Mouse (Mus musculus) T-cell, adult 66 days (primary cell): ENCODE measurements around the gene Nop2. TPM values are rescaled to one million over a fixed set of nuclear protein-coding genes. Genes with fewer than 3 reads are reported as not detected.

Source experiments
- total RNA-seq, 2 experiments: library from RNA; stranded (reverse); gene quantifications; 3 replicates in 1 of 2; 4 replicates in 1 of 2; pipeline ENCODE4 v1.2.4; 2023

Gene Nop2
- 10 to 100 TPM; 40.2 to 48.8 TPM for total RNA-seq

DNA sequence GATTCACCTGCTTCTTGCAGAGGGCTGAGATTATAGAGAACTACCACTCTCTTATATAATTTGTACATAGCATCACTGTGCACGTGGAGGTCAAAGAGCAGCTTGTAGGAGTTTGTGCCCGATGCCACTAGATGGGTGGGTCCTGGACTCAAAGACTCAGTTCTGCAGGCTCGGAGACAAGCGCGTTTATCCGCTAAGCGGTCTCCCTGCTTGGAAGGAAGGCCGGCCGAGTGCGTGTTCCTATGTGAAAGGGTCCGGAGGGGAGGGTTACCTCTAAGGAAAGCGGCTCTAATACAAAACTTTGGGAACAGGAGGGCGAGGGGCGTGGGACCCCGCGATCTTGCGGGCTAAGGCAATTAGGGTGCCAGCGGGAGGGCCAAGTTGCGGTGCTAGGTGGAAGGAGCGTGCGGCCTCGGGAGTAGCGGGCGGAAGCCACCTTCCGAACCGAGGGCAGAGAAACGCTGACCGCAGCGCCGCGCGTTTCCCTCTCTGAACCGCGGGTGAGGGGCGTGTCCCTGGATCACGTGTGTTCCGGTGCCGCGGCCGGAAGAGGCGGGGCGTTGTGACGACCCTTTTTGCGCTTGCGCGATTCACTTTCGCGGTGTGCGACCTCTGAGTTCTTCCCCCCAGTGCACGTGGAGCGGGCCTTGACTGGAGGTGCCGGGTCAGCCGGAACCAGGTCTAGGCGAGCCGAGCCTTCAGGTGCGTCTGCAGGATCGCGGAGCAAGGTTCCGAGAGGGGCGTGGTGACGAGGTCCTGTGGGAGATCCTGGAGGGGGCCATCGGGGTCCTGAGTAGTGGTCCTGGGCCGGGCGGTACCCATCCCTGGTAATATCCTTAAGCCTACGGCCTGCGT is at the start of gene Nop2:
Gene Nop2 (plus strand): TSS at position 608 of the 855 bp plus-strand sequence.

DNA sequence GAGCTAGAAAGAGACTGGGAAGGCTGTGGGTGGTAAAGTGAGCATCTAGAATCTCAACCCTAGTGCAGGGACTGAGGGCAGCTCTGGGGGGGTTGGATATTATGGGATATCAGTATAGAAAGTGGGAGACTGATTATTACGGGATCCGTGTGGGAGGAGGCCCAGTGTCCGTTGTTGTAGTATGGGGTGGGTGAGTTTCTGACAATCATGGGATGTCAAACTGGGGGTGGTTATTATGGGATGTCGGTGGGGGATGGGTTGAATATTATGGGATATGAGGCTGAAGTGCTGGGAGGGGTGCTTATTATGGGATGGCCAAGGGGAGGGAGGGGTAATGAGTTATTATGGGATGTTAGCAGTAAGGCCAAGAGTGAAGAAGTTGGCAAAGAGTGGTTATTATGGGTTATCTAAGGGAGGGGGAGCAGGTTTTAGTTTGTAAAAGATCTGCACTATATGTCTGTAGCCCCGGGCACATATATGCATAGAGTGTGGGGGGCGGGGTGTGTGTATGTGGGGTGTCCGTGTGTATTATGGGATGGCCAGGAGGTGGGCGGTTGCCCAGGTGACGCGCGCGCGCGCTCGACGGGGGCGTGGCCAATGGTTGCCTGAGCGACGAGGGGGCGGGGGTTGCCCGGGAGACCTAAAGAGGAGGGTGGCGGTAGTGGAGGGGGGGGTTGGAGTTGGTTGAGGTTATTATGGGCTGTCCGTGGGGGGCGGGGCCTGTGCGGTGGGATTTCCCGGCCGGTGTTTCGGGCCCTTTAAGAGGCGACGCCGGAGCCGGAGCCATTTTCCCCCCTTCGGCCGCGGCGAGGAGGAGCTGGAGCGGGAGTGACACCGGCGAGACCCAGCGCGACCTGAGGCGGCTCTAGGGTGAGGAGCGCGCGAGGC is 36.1 kb upstream of the Nop2 start, which contains the start of gene Chd4:
Gene Chd4 (plus strand): TSS at position 591 of the 888 bp plus-strand sequence.

DNA sequence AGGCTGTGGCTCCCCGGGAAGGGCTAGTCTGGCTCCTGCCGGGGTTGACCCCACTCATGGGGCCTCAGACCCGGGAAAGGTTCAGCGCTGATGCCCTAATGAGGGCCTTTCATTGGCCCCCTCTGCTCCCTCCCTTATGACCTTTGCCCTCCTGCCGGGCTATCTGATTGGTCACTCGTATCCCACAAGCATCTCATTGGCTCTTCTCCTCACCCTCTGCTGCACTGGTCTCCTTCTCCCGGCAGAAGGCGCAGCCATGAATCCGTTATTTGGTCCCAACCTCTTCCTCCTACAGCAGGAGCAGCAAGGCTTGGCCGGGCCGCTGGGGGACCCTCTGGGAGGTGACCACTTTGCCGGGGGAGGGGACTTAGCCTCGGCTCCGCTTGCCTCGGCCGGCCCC is 13.3 kb downstream of the Nop2 start, which contains the start of gene Iffo1:
Gene Iffo1 (plus strand): TSS at position 241 of the 400 bp plus-strand sequence.

GRCm38 (mm10) chr6:125166051-125166751 is 34.5 kb downstream of the Nop2 start, which contains the start of gene Gapdh:
Gene Gapdh (minus strand): TSS chr6:125166467.

GRCm38 (mm10) chr6:125191332-125192015 is 59.8 kb downstream of the Nop2 start, which contains the start of the genes Ncapd2 and Mrpl51:
Gene Ncapd2 (minus strand): TSS chr6:125191701.
Gene Mrpl51 (plus strand): TSS chr6:125191801.

Other genes starting within 250 kb of the Nop2 start
- 100 to 1,000 TPM; 241 to 278 TPM for gene Cd4, start 243.7 kb upstream of the Nop2 start, total RNA-seq
- gene Lag3, start 220.2 kb upstream of the Nop2 start, total RNA-seq = 10 to 100 TPM in 1 of 2 experiments, 1 to 10 TPM in 1; 8.8 to 10.2 TPM
- 10 to 100 TPM; 43.8 to 56.4 TPM for gene Ptms, start 211.8 kb upstream of the Nop2 start, total RNA-seq
- 100 to 1,000 TPM in 1 of 2 experiments, 10 to 100 TPM in 1; 90.3 to 110 TPM for gene Mlf2, start 200.5 kb upstream of the Nop2 start, total RNA-seq
- gene Cops7a, start 166.4 kb upstream of the Nop2 start, total RNA-seq = 10 to 100 TPM; 37.3 to 49.3 TPM
- gene Pianp, start 135.2 kb upstream of the Nop2 start, total RNA-seq = under 1 TPM; 0.90 to 0.98 TPM
- 10 to 100 TPM; 78.2 to 92.7 TPM for gene Zfp384, start 122.8 kb upstream of the Nop2 start, total RNA-seq
- gene Ing4, start 92.1 kb upstream of the Nop2 start, total RNA-seq = 10 to 100 TPM; 76.9 to 88.3 TPM
- gene Acrbp, start 82.2 kb upstream of the Nop2 start, total RNA-seq = 10 to 100 TPM; 15.8 to 19.3 TPM
- gene Lpar5, start 64.0 kb upstream of the Nop2 start, total RNA-seq = 10 to 100 TPM; 24.2 to 32.6 TPM
- 100 to 1,000 TPM; 305 to 319 TPM for gene Chd4, start 35.9 kb upstream of the Nop2 start, total RNA-seq
- gene Iffo1, start 13.3 kb downstream of the Nop2 start, total RNA-seq = 10 to 100 TPM; 32.4 to 38.0 TPM
- gene Gapdh, start 34.6 kb downstream of the Nop2 start, total RNA-seq = 100 to 1,000 TPM; 489 to 500 TPM
- 10 to 100 TPM; 37.7 to 50.9 TPM for gene Ncapd2, start 59.8 kb downstream of the Nop2 start, total RNA-seq
- gene Mrpl51, start 59.9 kb downstream of the Nop2 start, total RNA-seq = 10 to 100 TPM; 31.9 to 37.3 TPM
- gene Vamp1, start 83.6 kb downstream of the Nop2 start, total RNA-seq = 100 to 1,000 TPM; 124 to 130 TPM
- gene Tapbpl, start 100.0 kb downstream of the Nop2 start, total RNA-seq = 10 to 100 TPM; 50.8 to 54.1 TPM
- 100 to 1,000 TPM; 272 to 287 TPM for gene Cd27, start 105.1 kb downstream of the Nop2 start, total RNA-seq
- not detected for gene Tuba3a, start 154.1 kb downstream of the Nop2 start, total RNA-seq
- 1 to 10 TPM; 1.2 to 2.1 TPM for gene Ltbr, start 182.0 kb downstream of the Nop2 start, total RNA-seq
- gene Scnn1a, start 188.8 kb downstream of the Nop2 start, total RNA-seq = under 1 TPM in 1 of 2 experiments, not detected in 1; 0.41 TPM
- gene Tnfrsf1a, start 217.5 kb downstream of the Nop2 start, total RNA-seq = 10 to 100 TPM; 50.9 to 60.6 TPM
- gene Plekhg6, start 248.9 kb downstream of the Nop2 start, total RNA-seq = not detected